Mouse (Mus musculus): Measurements from ENCODE around the gene 4930522H14Rik.

Gene 4930522H14Rik

GRCm38 (mm10) chr4:109531111-109531510, at the start of gene 4930522H14Rik:
Gene 4930522H14Rik (minus strand): TSS chr4:109531297.
- H3K27me3 ChIP-seq (ENCODE audit: control insufficient read depth, insufficient read depth, low read length, poor library complexity, severe bottlenecking): no peaks in the 10 kb centered on the region; the same call in 1 of the 2 replicates
- no peak for DNase-seq (ENCODE audit: low read depth, low spot score)

GRCm38 (mm10) chr4:109578356-109578755, 47.3 kb upstream of the 4930522H14Rik start:
- no peaks in the 10 kb centered on the region; the same call in 1 of the 2 replicates for H3K27me3 ChIP-seq (ENCODE audit: control insufficient read depth, insufficient read depth, low read length, poor library complexity, severe bottlenecking)

More at GRCm38 (mm10) chr4:109531111-109531510, at the start of gene 4930522H14Rik:
- no peaks in the 10 kb centered on the region for H3K36me3 ChIP-seq (ENCODE audit: control insufficient read depth, insufficient read depth, low read length, poor library complexity, severe bottlenecking)

GRCm38 (mm10) chr4:109576933-109577332, 45.8 kb upstream of the 4930522H14Rik start:
- no peaks in the 10 kb centered on the region for H3K36me3 ChIP-seq (ENCODE audit: control insufficient read depth, insufficient read depth, low read length, poor library complexity, severe bottlenecking)
- no peaks in the 10 kb centered on the region; the same call in 1 of the 2 replicates for H3K27me3 ChIP-seq (ENCODE audit: control insufficient read depth, insufficient read depth, low read length, poor library complexity, severe bottlenecking)
- DNase-seq (ENCODE audit: low read depth, low spot score): peak; percentile 41

More at GRCm38 (mm10) chr4:109578356-109578755, 47.3 kb upstream of the 4930522H14Rik start:
- no peaks in the 10 kb centered on the region for H3K36me3 ChIP-seq (ENCODE audit: control insufficient read depth, insufficient read depth, low read length, poor library complexity, severe bottlenecking)
- no peak for DNase-seq (ENCODE audit: low read depth, low spot score)

- DNase-seq (ENCODE audit: low read depth, low spot score): no peak
- H3K36me3 ChIP-seq (ENCODE audit: control insufficient read depth, insufficient read depth, low read length, poor library complexity, severe bottlenecking): no peaks in the 10 kb centered on the region
- H3K27me3 ChIP-seq (ENCODE audit: control insufficient read depth, insufficient read depth, low read length, poor library complexity, severe bottlenecking): no peaks in the 10 kb centered on the region; the same call in 1 of the 2 replicates
Measured at GRCm38 (mm10) chr4:109574845-109575244, 43.7 kb upstream of the 4930522H14Rik start.

- H3K36me3 ChIP-seq (ENCODE audit: control insufficient read depth, insufficient read depth, low read length, poor library complexity, severe bottlenecking): no peaks in the 10 kb centered on the region
- no peak for DNase-seq (ENCODE audit: low read depth, low spot score)
- no peaks in the 10 kb centered on the region; the same call in 1 of the 2 replicates for H3K27me3 ChIP-seq (ENCODE audit: control insufficient read depth, insufficient read depth, low read length, poor library complexity, severe bottlenecking)
Measured at GRCm38 (mm10) chr4:109574331-109574730, 43.2 kb upstream of the 4930522H14Rik start.

- Histone ChIP-seq H3K27me3 (ENCODE audit: control insufficient read depth, insufficient read depth, low read length, poor library complexity, severe bottlenecking) (no peaks in the 10 kb centered on the region; the same call in 1 of the 2 replicates), H3K36me3 (ENCODE audit: control insufficient read depth, insufficient read depth, low read length, poor library complexity, severe bottlenecking) (no peaks in the 10 kb centered on the region)
- DNase-seq (ENCODE audit: low read depth, low spot score): no peak
Measured at GRCm38 (mm10) chr4:109572632-109573031, 41.5 kb upstream of the 4930522H14Rik start.

- no peaks in the 10 kb centered on the region for H3K27me3 ChIP-seq (ENCODE audit: control insufficient read depth, insufficient read depth, low read length, poor library complexity, severe bottlenecking)
- DNase-seq (ENCODE audit: low read depth, low spot score): no peak
- H3K36me3 ChIP-seq (ENCODE audit: control insufficient read depth, insufficient read depth, low read length, poor library complexity, severe bottlenecking): no peaks in the 10 kb centered on the region
Measured at GRCm38 (mm10) chr4:109569421-109569820, 38.3 kb upstream of the 4930522H14Rik start.

GRCm38 (mm10) chr4:109568959-109569358, 37.9 kb upstream of the 4930522H14Rik start:
- Histone ChIP-seq H3K27me3 (ENCODE audit: control insufficient read depth, insufficient read depth, low read length, poor library complexity, severe bottlenecking) (no peaks in the 10 kb centered on the region), H3K36me3 (ENCODE audit: control insufficient read depth, insufficient read depth, low read length, poor library complexity, severe bottlenecking) (no peaks in the 10 kb centered on the region)
- DNase-seq (ENCODE audit: low read depth, low spot score): no peak

- Histone ChIP-seq H3K36me3 (ENCODE audit: control insufficient read depth, insufficient read depth, low read length, poor library complexity, severe bottlenecking) (no peaks in the 10 kb centered on the region), H3K27me3 (ENCODE audit: control insufficient read depth, insufficient read depth, low read length, poor library complexity, severe bottlenecking) (no peaks in the 10 kb centered on the region; the same call in 1 of the 2 replicates)
- no peak for DNase-seq (ENCODE audit: low read depth, low spot score)
Measured at GRCm38 (mm10) chr4:109564711-109565110, 33.6 kb upstream of the 4930522H14Rik start.

- no peak for DNase-seq (ENCODE audit: low read depth, low spot score)
- no peaks in the 10 kb centered on the region for H3K27me3 ChIP-seq (ENCODE audit: control insufficient read depth, insufficient read depth, low read length, poor library complexity, severe bottlenecking)
Measured at GRCm38 (mm10) chr4:109550338-109551150, 19.4 kb upstream of the 4930522H14Rik start.

GRCm38 (mm10) chr4:109547306-109547705, 16.2 kb upstream of the 4930522H14Rik start:
- H3K27me3 ChIP-seq (ENCODE audit: control insufficient read depth, insufficient read depth, low read length, poor library complexity, severe bottlenecking): no peaks in the 10 kb centered on the region
- no peak for DNase-seq (ENCODE audit: low read depth, low spot score)
- H3K36me3 ChIP-seq (ENCODE audit: control insufficient read depth, insufficient read depth, low read length, poor library complexity, severe bottlenecking): no peaks in the 10 kb centered on the region

More at GRCm38 (mm10) chr4:109550338-109551150, 19.4 kb upstream of the 4930522H14Rik start:
- no peaks in the 10 kb centered on the region for H3K36me3 ChIP-seq (ENCODE audit: control insufficient read depth, insufficient read depth, low read length, poor library complexity, severe bottlenecking)

GRCm38 (mm10) chr4:109546538-109546937, 15.4 kb upstream of the 4930522H14Rik start:
- Histone ChIP-seq H3K36me3 (ENCODE audit: control insufficient read depth, insufficient read depth, low read length, poor library complexity, severe bottlenecking) (no peaks in the 10 kb centered on the region), H3K27me3 (ENCODE audit: control insufficient read depth, insufficient read depth, low read length, poor library complexity, severe bottlenecking) (no peaks in the 10 kb centered on the region)
- no peak for DNase-seq (ENCODE audit: low read depth, low spot score)

- Histone ChIP-seq H3K27me3 (ENCODE audit: control insufficient read depth, insufficient read depth, low read length, poor library complexity, severe bottlenecking) (no peaks in the 10 kb centered on the region; the same call in 1 of the 2 replicates), H3K36me3 (ENCODE audit: control insufficient read depth, insufficient read depth, low read length, poor library complexity, severe bottlenecking) (no peaks in the 10 kb centered on the region)
- DNase-seq (ENCODE audit: low read depth, low spot score): no peak
Measured at GRCm38 (mm10) chr4:109530245-109530816, 766 bp downstream of the 4930522H14Rik start.

GRCm38 (mm10) chr4:109504885-109505284, 26.2 kb downstream of the 4930522H14Rik start:
- H3K27me3 ChIP-seq (ENCODE audit: control insufficient read depth, insufficient read depth, low read length, poor library complexity, severe bottlenecking): no peaks in the 10 kb centered on the region
- DNase-seq (ENCODE audit: low read depth, low spot score): peak; percentile 83
- H3K36me3 ChIP-seq (ENCODE audit: control insufficient read depth, insufficient read depth, low read length, poor library complexity, severe bottlenecking): no peaks in the 10 kb centered on the region

GRCm38 (mm10) chr4:109498476-109498875, 32.6 kb downstream of the 4930522H14Rik start:
- no peaks in the 10 kb centered on the region for H3K36me3 ChIP-seq (ENCODE audit: control insufficient read depth, insufficient read depth, low read length, poor library complexity, severe bottlenecking)
- H3K27me3 ChIP-seq (ENCODE audit: control insufficient read depth, insufficient read depth, low read length, poor library complexity, severe bottlenecking): no peaks in the 10 kb centered on the region
- DNase-seq (ENCODE audit: low read depth, low spot score): no peak

All from splenic B cell, adult 2 months (primary cell).